Mouse (Mus musculus) hindbrain, embryonic 16.5 days (tissue): ENCODE data around the gene Angptl4. TPM values are rescaled to one million over a fixed set of nuclear protein-coding genes. Genes with fewer than 3 reads are reported as not detected.

ENCODE experiments used
- ATAC-seq: fragments of 200-750 bp; cut with Nextera tagmentation; 2 replicates; pipeline ENCODE4 v1.8.0; 2017; ENCODE audit warnings: moderate TSS enrichment, moderate library complexity
- H3K27ac ChIP-seq: fragments of 300-500 bp; sonication (generic); 2 replicates; pipeline ENCODE4 v1.5.1; 2014; ENCODE audit warnings: low read depth, mild to moderate bottlenecking, control low read depth, low read length, moderate library complexity
- H3K27me3 ChIP-seq: fragments of 300-500 bp; sonication (generic); replicated peaks from 2 replicates; pipeline ENCODE4 v1.6.1; 2014; ENCODE audit warnings: low read length; ENCODE audit not compliant: control insufficient read depth, insufficient read depth
- H3K36me3 ChIP-seq: fragments of 300-500 bp; sonication (generic); 2 replicates; pipeline ENCODE4 v1.6.1; 2014; ENCODE audit warnings: mild to moderate bottlenecking, low read length, moderate library complexity, mixed read lengths; ENCODE audit not compliant: control insufficient read depth, insufficient read depth
- H3K4me1 ChIP-seq: fragments of 300-500 bp; sonication (generic); 2 replicates; pipeline ENCODE4 v1.6.1; 2014; ENCODE audit warnings: low read depth, low read length; ENCODE audit not compliant: control insufficient read depth, insufficient read depth
- H3K4me2 ChIP-seq: fragments of 300-500 bp; sonication (generic); 2 replicates; pipeline ENCODE4 v1.6.1; 2014; ENCODE audit warnings: mild to moderate bottlenecking, low read length, control low read depth, moderate library complexity
- H3K4me3 ChIP-seq: fragments of 300-500 bp; sonication (generic); 2 replicates; pipeline ENCODE4 v1.5.1; 2014; ENCODE audit warnings: mild to moderate bottlenecking, low read length, control low read depth, moderate library complexity
- H3K9ac ChIP-seq: fragments of 300-500 bp; sonication (generic); 2 replicates; pipeline ENCODE4 v1.6.1; 2014; ENCODE audit warnings: low read depth, mild to moderate bottlenecking, control low read depth, low read length, moderate library complexity
- H3K9me3 ChIP-seq: fragments of 300-500 bp; sonication (generic); 2 replicates; pipeline ENCODE4 v1.6.1; 2014; ENCODE audit warnings: mild to moderate bottlenecking, low read length, moderate library complexity; ENCODE audit not compliant: control insufficient read depth
- WGBS: fragments of 180-500 bp; shearing (Covaris S2); extraction: QIAGEN DNeasy Blood & Tissue Kit; methylation state at CpG from one replicate; pipeline ENCODE4 v1.1.7; 2014; 5-methylcytosine and 5-hydroxymethylcytosine counted together
- polyA plus RNA-seq: library from polyadenylated mRNA; unstranded; fragments of >200 nt; fragmentation: Nextera tagmentation; extraction: Ambion mirVana; gene quantifications from 2 replicates; pipeline ENCODE4 v1.2.1, GENCODE M21; 2015

Angptl4 gene
- polyA plus RNA-seq, 1 experiment from 2014 or later = 26.6 TPM

- Histone ChIP-seq H3K27me3 (no peaks in the 10 kb centered on the region), H3K4me2 (no peak overlapping the region), H3K4me3 (no peak overlapping the region), H3K9me3 (no peaks in the 10 kb centered on the region), H3K27ac (no peak overlapping the region), H3K4me1 (peaks cover 5% of the 10 kb centered on the region), H3K36me3 (no peaks in the 10 kb centered on the region), H3K9ac (no peak overlapping the region)
- no peak for ATAC-seq
- 83% methylated on average over 18 of the region's 18 CpGs for WGBS
Observed at GRCm38 (mm10) chr17:33786375-33786774, 4.7 kb upstream of the Angptl4 start.

GRCm38 (mm10) chr17:33784939-33785338, 3.3 kb upstream of the Angptl4 start:
- Histone ChIP-seq H3K27me3 (no peaks in the 10 kb centered on the region), H3K9me3 (no peaks in the 10 kb centered on the region), H3K4me3 (no peak overlapping the region), H3K36me3 (no peaks in the 10 kb centered on the region), H3K27ac (no peak overlapping the region), H3K4me2 (no peak overlapping the region), H3K4me1 (peaks cover 9% of the 10 kb centered on the region), H3K9ac (no peak overlapping the region)
- WGBS = 87% methylated on average over 2 of the region's 2 CpGs
- ATAC-seq = no peak

GRCm38 (mm10) chr17:33783408-33783807, 1.8 kb upstream of the Angptl4 start:
- ATAC-seq = no peak
- no peak overlapping the region for H3K27ac ChIP-seq
- H3K9ac ChIP-seq = no peak overlapping the region

GRCm38 (mm10) chr17:33782067-33782466, 437 bp upstream of the Angptl4 start:
- H3K9ac ChIP-seq = peak overlapping the region; percentile 61; the same call in 1 of the 2 replicates
- peak overlapping the region; percentile 76 for H3K4me2 ChIP-seq
- no peaks in the 10 kb centered on the region for H3K27me3 ChIP-seq

More at GRCm38 (mm10) chr17:33783408-33783807, 1.8 kb upstream of the Angptl4 start:
- H3K27me3 ChIP-seq = no peaks in the 10 kb centered on the region
- H3K4me2 ChIP-seq = no peak overlapping the region
- H3K4me3 ChIP-seq = no peak overlapping the region
- H3K9me3 ChIP-seq = no peaks in the 10 kb centered on the region
- H3K36me3 ChIP-seq = no peaks in the 10 kb centered on the region
- H3K4me1 ChIP-seq = peaks cover 14% of the 10 kb centered on the region

GRCm38 (mm10) chr17:33780431-33780830, 1.2 kb downstream of the Angptl4 start:
- H3K9ac ChIP-seq = no peak overlapping the region
- H3K9me3 ChIP-seq = no peaks in the 10 kb centered on the region
- H3K36me3 ChIP-seq = no peaks in the 10 kb centered on the region
- peak overlapping the region; percentile 45 for H3K4me3 ChIP-seq
- H3K4me2 ChIP-seq = peak overlapping the region; percentile 76
- WGBS = 80% methylated on average over 5 of the region's 5 CpGs
- no peak for ATAC-seq
- peaks cover 16% of the 10 kb centered on the region for H3K4me1 ChIP-seq
- H3K27me3 ChIP-seq = no peaks in the 10 kb centered on the region
- H3K27ac ChIP-seq = peak overlapping the region; percentile 18

More at GRCm38 (mm10) chr17:33782067-33782466, 437 bp upstream of the Angptl4 start:
- Histone ChIP-seq H3K36me3 (no peaks in the 10 kb centered on the region), H3K9me3 (no peaks in the 10 kb centered on the region), H3K4me3 (peak overlapping the region; percentile 45; the same call in 1 of the 2 replicates), H3K4me1 (peaks cover 16% of the 10 kb centered on the region), H3K27ac (peak overlapping the region; percentile 52; the same call in 1 of the 2 replicates)
- WGBS = 45% methylated on average over 4 of the region's 4 CpGs
- ATAC-seq = no peak

GRCm38 (mm10) chr17:33779967-33780295, 1.7 kb downstream of the Angptl4 start:
- Histone ChIP-seq H3K9ac (no peak overlapping the region), H3K27me3 (no peaks in the 10 kb centered on the region), H3K36me3 (no peaks in the 10 kb centered on the region), H3K9me3 (no peaks in the 10 kb centered on the region), H3K27ac (peak overlapping the region; percentile 14), H3K4me1 (peaks cover 16% of the 10 kb centered on the region), H3K4me2 (peak overlapping the region; percentile 41), H3K4me3 (no peak overlapping the region)
- WGBS = 88% methylated on average over 5 of the region's 5 CpGs
- ATAC-seq = no peak

GRCm38 (mm10) chr17:33779271-33779966, 2.2 kb downstream of the Angptl4 start:
- peaks cover 16% of the 10 kb centered on the region for H3K4me1 ChIP-seq
- peak overlapping the region; percentile 18; the same call in 1 of the 2 replicates for H3K4me3 ChIP-seq
- peak; percentile 93 for ATAC-seq
- H3K27me3 ChIP-seq = no peaks in the 10 kb centered on the region
- H3K36me3 ChIP-seq = no peaks in the 10 kb centered on the region
- no peaks in the 10 kb centered on the region for H3K9me3 ChIP-seq
- 46% methylated on average over 9 of the region's 9 CpGs for WGBS
- no peak overlapping the region for H3K9ac ChIP-seq
- H3K4me2 ChIP-seq = peak overlapping the region; percentile 41
- H3K27ac ChIP-seq = peak overlapping the region; percentile 78

GRCm38 (mm10) chr17:33775287-33775686, 6.3 kb downstream of the Angptl4 start:
- no peak overlapping the region for H3K4me2 ChIP-seq
- no peak for ATAC-seq
- no peak overlapping the region for H3K9ac ChIP-seq
- H3K9me3 ChIP-seq = no peaks in the 10 kb centered on the region
- no peaks in the 10 kb centered on the region for H3K27me3 ChIP-seq
- H3K4me1 ChIP-seq = peaks cover 7% of the 10 kb centered on the region; the same call in 1 of the 2 replicates
- WGBS = 97% methylated on average over 4 of the region's 4 CpGs
- H3K36me3 ChIP-seq = no peaks in the 10 kb centered on the region
- no peak overlapping the region for H3K27ac ChIP-seq
- H3K4me3 ChIP-seq = no peak overlapping the region

GRCm38 (mm10) chr17:33774573-33775155, 7.0 kb downstream of the Angptl4 start:
- ATAC-seq = no peak
- Histone ChIP-seq H3K36me3 (no peaks in the 10 kb centered on the region), H3K27ac (no peak overlapping the region), H3K9ac (no peak overlapping the region), H3K9me3 (no peaks in the 10 kb centered on the region), H3K4me1 (peaks cover 7% of the 10 kb centered on the region; the same call in 1 of the 2 replicates), H3K27me3 (no peaks in the 10 kb centered on the region), H3K4me3 (no peak overlapping the region), H3K4me2 (no peak overlapping the region)
- 93% methylated on average over 8 of the region's 8 CpGs for WGBS
